Mouse (Mus musculus) liver, adult 2 months (tissue): Measurements from ENCODE around the gene Cnot4. TPM values are rescaled to one million over a fixed set of nuclear protein-coding genes. Genes with fewer than 3 reads are reported as not detected.
A peak's percentile ranks its signal among the peaks of the same experiment; 100 is the strongest.

Experiments used
- DNase-seq: peaks from one replicate; pipeline ENCODE4 v3.0.0-alpha.2; 2011; ENCODE audit warnings: low read depth, low spot score; ENCODE audit errors: extremely low read depth
- H3K27ac ChIP-seq: fragments of 200-500 bp; replicated peaks from 2 replicates; pipeline ENCODE4 v1.5.1; 2012; ENCODE audit warnings: low read depth, mild to moderate bottlenecking, control low read depth, inconsistent platforms, low read length; ENCODE audit not compliant: insufficient read depth
- H3K27me3 ChIP-seq: fragments of 200-500 bp; 2 replicates; pipeline ENCODE4 v1.6.1; 2012; ENCODE audit warnings: mild to moderate bottlenecking, moderate library complexity, low read length, inconsistent platforms; ENCODE audit not compliant: control insufficient read depth, insufficient read depth
- H3K36me3 ChIP-seq: fragments of 200-500 bp; 2 replicates; pipeline ENCODE4 v1.6.1; 2012; ENCODE audit warnings: low read length, inconsistent platforms; ENCODE audit not compliant: control insufficient read depth, insufficient read depth
- H3K4me1 ChIP-seq: fragments of 200-500 bp; 2 replicates; pipeline ENCODE4 v1.6.1; 2011; ENCODE audit warnings: low read length; ENCODE audit not compliant: control insufficient read depth, insufficient read depth
- H3K4me3 ChIP-seq: fragments of 200-500 bp; 2 replicates; pipeline ENCODE4 v1.5.1; 2011; ENCODE audit warnings: low read depth, mild to moderate bottlenecking, control low read depth, low read length, moderate library complexity; ENCODE audit not compliant: insufficient read depth
- H3K79me2 ChIP-seq: fragments of 200-500 bp; 2 replicates; pipeline ENCODE4 v1.6.1; 2012; ENCODE audit warnings: inconsistent platforms, mild to moderate bottlenecking, low read length, moderate library complexity; ENCODE audit not compliant: control insufficient read depth, insufficient read depth
- H3K9ac ChIP-seq: fragments of 200-500 bp; 2 replicates; pipeline ENCODE4 v1.6.1; 2012; ENCODE audit warnings: low read depth, mild to moderate bottlenecking, control low read depth, inconsistent platforms, low read length
- CTCF ChIP-seq: fragments of 200-500 bp; IDR thresholded peaks from 2 replicates; pipeline ENCODE4 v1.5.1; 2011; ENCODE audit warnings: low read depth, low read length, control low read depth
- POLR2A ChIP-seq: fragments of 200-500 bp; IDR thresholded peaks from 2 replicates; pipeline ENCODE4 v1.6.1; 2011; ENCODE audit warnings: low read length, control low read depth; ENCODE audit not compliant: insufficient read depth; ENCODE audit errors: extremely low read depth
- WGBS: fragments of 180-500 bp; shearing (Covaris S2); methylation state at CpG from one replicate; pipeline ENCODE4 v1.1.7; 2018; 5-methylcytosine and 5-hydroxymethylcytosine counted together
- polyA plus RNA-seq: library from polyadenylated mRNA; depleted of rRNA; stranded (reverse); fragments of >200 nt; gene quantifications from 2 replicates; pipeline ENCODE4 v1.2.3, GENCODE M21; 2012
- total RNA-seq: library from RNA; depleted of rRNA; stranded (reverse); fragments of >200 nt; gene quantifications from 2 replicates; pipeline ENCODE4 v1.2.3, GENCODE M21; 2014

Cnot4 gene
- total and polyA plus RNA-seq, 2 experiments, result 5.4 to 8.5 TPM

DNA sequence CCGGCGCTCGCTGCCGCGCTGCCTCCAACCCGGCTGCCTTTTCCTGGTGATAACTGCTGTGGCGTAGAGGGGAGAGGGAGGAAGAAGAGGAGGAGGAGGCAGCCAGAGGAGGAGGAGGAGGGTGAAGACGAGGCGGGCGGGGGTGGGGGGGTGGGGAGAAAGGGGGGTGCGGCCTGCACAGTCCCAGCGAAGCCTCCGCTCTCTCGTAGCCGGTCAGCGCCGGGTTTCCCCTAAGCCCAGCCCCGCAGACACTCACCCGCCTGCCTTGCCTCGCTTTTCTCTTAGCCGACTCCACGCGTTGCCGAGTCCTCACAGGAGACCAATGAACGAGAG, 312 bp downstream of the Cnot4 start:
- H3K27me3 ChIP-seq, result no peaks in the 10 kb centered on the region
- TF ChIP-seq POLR2A, result no peak
- no peak for TF ChIP-seq CTCF
- H3K4me1 ChIP-seq, result peaks cover 13% of the 10 kb centered on the region
- H3K9ac ChIP-seq, result peak overlapping the region; percentile 94
- peaks cover 15% of the 10 kb centered on the region; the same call in 1 of the 2 replicates for H3K79me2 ChIP-seq
- WGBS, result under 1% methylated on average over 21 of the region's 25 CpGs
- no peaks in the 10 kb centered on the region for H3K36me3 ChIP-seq
- no peak for DNase-seq
- H3K27ac ChIP-seq, result peak overlapping the region; percentile 85
- peak overlapping the region; percentile 91 for H3K4me3 ChIP-seq

DNA sequence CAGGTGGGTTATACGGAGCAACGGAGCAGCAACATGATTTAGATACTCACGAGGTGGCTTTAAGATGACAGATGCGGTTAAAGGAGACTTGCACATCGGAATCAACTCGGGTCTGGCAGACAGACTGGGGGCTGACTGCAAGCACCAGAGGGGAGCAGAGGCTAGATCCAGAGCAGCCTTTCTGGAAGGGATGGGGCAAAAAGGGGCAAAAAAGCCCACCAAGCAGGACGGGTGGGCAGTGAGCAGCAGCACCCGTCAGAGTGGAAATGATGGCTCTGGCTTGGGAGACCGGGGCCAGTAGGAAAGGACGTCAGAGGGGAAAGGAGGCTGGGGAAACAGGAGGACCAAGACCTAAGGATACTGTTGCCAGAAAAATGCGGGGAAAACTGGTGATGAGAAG, 718 bp downstream of the Cnot4 start:
- 2% methylated on average over 11 of the region's 11 CpGs for WGBS

DNA sequence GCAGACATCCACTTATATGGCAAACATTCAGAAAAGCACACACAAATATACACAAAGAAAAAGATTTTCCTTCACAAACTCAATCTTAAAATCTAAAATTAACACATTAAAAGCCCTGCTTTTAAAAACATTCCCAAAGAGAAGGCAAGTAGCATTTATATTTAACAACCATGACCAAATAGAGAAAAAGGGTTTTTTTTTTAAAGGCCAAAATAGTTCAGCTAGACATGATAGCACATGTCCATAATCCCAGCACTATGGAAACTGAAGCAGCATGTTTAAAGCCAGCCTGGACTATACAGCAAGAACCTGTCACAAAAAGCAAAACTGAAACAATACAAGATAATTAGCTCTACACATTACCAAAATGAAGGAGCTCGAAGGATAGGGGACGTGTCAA, 11.0 kb downstream of the Cnot4 start:
- no peak for DNase-seq
- peaks cover 12% of the 10 kb centered on the region; the same call in 1 of the 2 replicates for H3K79me2 ChIP-seq
- H3K27me3 ChIP-seq, result no peaks in the 10 kb centered on the region
- WGBS, result 89% methylated on average over 2 of the region's 2 CpGs
- H3K4me1 ChIP-seq, result peaks cover 4% of the 10 kb centered on the region; the same call in 1 of the 2 replicates
- H3K4me3 ChIP-seq, result no peak overlapping the region
- H3K36me3 ChIP-seq, result peaks cover 1% of the 10 kb centered on the region
- H3K27ac ChIP-seq, result no peak overlapping the region
- TF ChIP-seq POLR2A, result no peak
- no peak for TF ChIP-seq CTCF
- H3K9ac ChIP-seq, result no peak overlapping the region

More for the DNA sequence above, 718 bp downstream of the Cnot4 start:
- TF ChIP-seq POLR2A, result no peak
- TF ChIP-seq CTCF, result no peak
- no peaks in the 10 kb centered on the region for H3K27me3 ChIP-seq
- H3K9ac ChIP-seq, result peak overlapping the region; percentile 94
- H3K4me1 ChIP-seq, result peaks cover 13% of the 10 kb centered on the region
- 0 out of 2 replicates have a peak overlapping the region, but pooled peaks have one; percentile 9 for H3K27ac ChIP-seq
- H3K79me2 ChIP-seq, result peaks cover 15% of the 10 kb centered on the region; the same call in 1 of the 2 replicates
- DNase-seq, result no peak
- no peaks in the 10 kb centered on the region for H3K36me3 ChIP-seq
- H3K4me3 ChIP-seq, result peak overlapping the region; percentile 91

DNA sequence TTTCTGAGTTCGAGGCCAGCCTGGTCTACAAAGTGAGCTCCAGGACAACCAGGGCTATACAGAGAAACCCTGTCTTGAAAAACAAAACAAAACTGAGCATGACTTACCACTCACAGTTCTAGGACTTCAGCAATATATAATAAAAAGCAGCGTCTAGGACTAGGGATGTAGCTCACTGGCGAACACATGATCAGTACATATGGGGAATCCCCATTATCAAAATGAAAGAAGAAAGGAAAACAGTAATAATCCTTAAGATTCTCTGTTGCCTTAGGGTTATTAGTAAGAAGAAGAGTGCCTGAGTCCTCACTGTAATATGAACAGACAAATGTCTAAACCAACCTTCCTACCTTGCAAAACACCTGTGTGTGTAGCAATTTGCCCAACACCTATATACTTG, 11.6 kb downstream of the Cnot4 start:
- no peak overlapping the region for H3K27ac ChIP-seq
- H3K36me3 ChIP-seq, result peaks cover 1% of the 10 kb centered on the region
- 91% methylated on average over 3 of the region's 3 CpGs for WGBS
- no peak overlapping the region for H3K9ac ChIP-seq
- H3K4me1 ChIP-seq, result peaks cover 4% of the 10 kb centered on the region; the same call in 1 of the 2 replicates
- no peak for TF ChIP-seq POLR2A
- TF ChIP-seq CTCF, result no peak
- no peak for DNase-seq
- no peak overlapping the region for H3K4me3 ChIP-seq
- no peaks in the 10 kb centered on the region for H3K27me3 ChIP-seq
- peaks cover 9% of the 10 kb centered on the region; the same call in 1 of the 2 replicates for H3K79me2 ChIP-seq

DNA sequence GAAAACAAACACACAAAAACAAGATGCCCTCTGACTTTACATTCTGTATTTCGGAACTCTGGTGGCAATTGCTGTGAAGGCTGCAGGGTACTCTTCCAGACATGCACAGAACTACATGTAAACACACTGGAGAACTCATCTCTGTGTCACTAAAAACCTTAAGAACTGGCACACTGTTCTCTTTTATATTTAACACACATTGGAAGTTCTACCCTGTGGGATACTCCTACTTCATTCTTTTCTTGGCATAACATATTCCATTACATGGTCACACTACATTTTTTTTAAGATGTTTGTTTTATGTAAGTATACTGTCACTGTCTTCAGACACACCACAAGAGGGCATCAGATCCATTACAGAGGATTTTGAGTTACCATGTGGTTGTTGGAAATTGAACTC, 31.1 kb downstream of the Cnot4 start:
- H3K4me1 ChIP-seq, result no peaks in the 10 kb centered on the region

DNA sequence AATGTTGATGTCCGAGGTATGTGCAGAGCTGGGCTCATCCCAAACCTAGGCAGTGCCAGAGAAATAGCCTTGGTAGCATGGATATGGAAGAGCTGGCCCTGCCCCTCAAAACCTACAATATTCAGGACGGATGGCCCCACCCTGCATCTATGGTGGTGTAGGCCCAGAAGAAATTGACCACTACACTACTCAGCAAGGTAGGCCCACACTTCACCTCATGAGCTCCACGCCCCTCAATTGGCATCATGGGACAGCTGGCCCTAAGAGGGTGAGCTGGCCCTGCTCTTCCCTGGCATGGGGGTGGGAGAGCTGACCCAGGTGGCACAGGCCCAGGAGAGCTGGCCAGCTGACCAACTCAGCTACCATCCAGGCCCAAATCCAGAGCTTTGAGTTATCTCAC, 48.6 kb downstream of the Cnot4 start:
- WGBS, result 77% methylated on average over 3 of the region's 3 CpGs
- peaks cover 3% of the 10 kb centered on the region for H3K4me1 ChIP-seq
- H3K27ac ChIP-seq, result no peak overlapping the region
- H3K9ac ChIP-seq, result no peak overlapping the region
- DNase-seq, result no peak
- peaks cover under 1% of the 10 kb centered on the region; the same call in 1 of the 2 replicates for H3K36me3 ChIP-seq
- peaks cover 8% of the 10 kb centered on the region for H3K79me2 ChIP-seq
- no peak for TF ChIP-seq POLR2A
- no peak for TF ChIP-seq CTCF
- no peak overlapping the region for H3K4me3 ChIP-seq
- H3K27me3 ChIP-seq, result no peaks in the 10 kb centered on the region

More for the DNA sequence above, 31.1 kb downstream of the Cnot4 start:
- peaks cover 6% of the 10 kb centered on the region; the same call in 1 of the 2 replicates for H3K79me2 ChIP-seq
- no peak overlapping the region for H3K9ac ChIP-seq
- WGBS, result 91% methylated on average over 1 of the region's 1 CpGs
- H3K27ac ChIP-seq, result no peak overlapping the region
- no peaks in the 10 kb centered on the region for H3K36me3 ChIP-seq
- no peak overlapping the region for H3K4me3 ChIP-seq
- no peak for DNase-seq
- H3K27me3 ChIP-seq, result no peaks in the 10 kb centered on the region
- TF ChIP-seq POLR2A (no peak), CTCF (no peak)
